Mouse (Mus musculus): Measurements from ENCODE around the gene Trim47. TPM values are rescaled to one million over a fixed set of nuclear protein-coding genes. Genes with fewer than 3 reads are reported as not detected.

The Trim47 gene
- polyA plus RNA-seq, 1 experiment = 101 TPM

- Histone ChIP-seq H3K4me2 (ENCODE audit: low read depth) (no peak overlapping the region), H3K4me3 (no peak overlapping the region), H3K79me2 (ENCODE audit: control insufficient read depth, insufficient read depth) (no peaks in the 10 kb centered on the region), H3K27me3 (ENCODE audit: control insufficient read depth, insufficient read depth, insufficient read length) (no peaks in the 10 kb centered on the region), H3K36me3 (ENCODE audit: control insufficient read depth, insufficient read depth) (peaks cover 10% of the 10 kb centered on the region), H3ac (ENCODE audit: control insufficient read depth, insufficient read length) (no peak overlapping the region)
- no peak for TF ChIP-seq REST (IDR thresholded peaks at IDR 0.05; ENCODE audit: insufficient read depth, insufficient read length)
- TF ChIP-seq POLR2AphosphoS2 (IDR thresholded peaks at IDR 0.05; ENCODE audit: insufficient read length, low read depth) = peak; percentile 64
Measured at GRCm38 (mm10) chr11:116061641-116062415, 65.2 kb downstream of the Trim47 start.

GRCm38 (mm10) chr11:116060596-116060995, 66.4 kb downstream of the Trim47 start:
- TF ChIP-seq POLR2A (IDR thresholded peaks at IDR 0.05; ENCODE audit: insufficient read length, low read depth) (no peak), POLR2AphosphoS2 (IDR thresholded peaks at IDR 0.05; ENCODE audit: insufficient read length, low read depth) (peak; percentile 48), MYOG (IDR thresholded peaks at IDR 0.05; ENCODE audit: control insufficient read depth in 1 of 3, insufficient read depth in 1 of 3, insufficient read length in 2 of 3, low read depth in 2 of 3) (no peak), MYOD1 (IDR thresholded peaks at IDR 0.05; ENCODE audit: control insufficient read depth in 1 of 3, insufficient read length in 2 of 3, low read depth in 2 of 3) (no peak), TCF12 (IDR thresholded peaks at IDR 0.05; ENCODE audit: insufficient read depth, poor library complexity, severe bottlenecking) (no peak)
- Histone ChIP-seq H3K4me2 (ENCODE audit: low read depth) (no peak overlapping the region), H3K79me2 (ENCODE audit: control insufficient read depth, insufficient read depth) (no peaks in the 10 kb centered on the region), H3K36me3 (ENCODE audit: control insufficient read depth, insufficient read depth) (peaks cover 10% of the 10 kb centered on the region), H3K4me3 (no peak overlapping the region), H3ac (ENCODE audit: control insufficient read depth, insufficient read length) (no peak overlapping the region), H3K27me3 (ENCODE audit: control insufficient read depth, insufficient read depth, insufficient read length) (no peaks in the 10 kb centered on the region)

GRCm38 (mm10) chr11:116059691-116060025, 67.4 kb downstream of the Trim47 start:
- H3K79me2 ChIP-seq (ENCODE audit: control insufficient read depth, insufficient read depth) = no peaks in the 10 kb centered on the region
- H3K36me3 ChIP-seq (ENCODE audit: control insufficient read depth, insufficient read depth) = peaks cover 10% of the 10 kb centered on the region
- no peak overlapping the region for H3K4me3 ChIP-seq
- TF ChIP-seq POLR2A (IDR thresholded peaks at IDR 0.05; ENCODE audit: insufficient read length, low read depth) (no peak), TCF3 (IDR thresholded peaks at IDR 0.05; ENCODE audit: insufficient read length, low read depth) (no peak), POLR2AphosphoS2 (IDR thresholded peaks at IDR 0.05; ENCODE audit: insufficient read length, low read depth) (peak; percentile 49)
- no peak overlapping the region for H3ac ChIP-seq (ENCODE audit: control insufficient read depth, insufficient read length)
- H3K27me3 ChIP-seq (ENCODE audit: control insufficient read depth, insufficient read depth, insufficient read length) = no peaks in the 10 kb centered on the region
- H3K4me2 ChIP-seq (ENCODE audit: low read depth) = no peak overlapping the region

GRCm38 (mm10) chr11:116058868-116059690, 67.9 kb downstream of the Trim47 start:
- TF ChIP-seq USF1 (IDR thresholded peaks at IDR 0.05; ENCODE audit: low read depth) (no peak), REST (IDR thresholded peaks at IDR 0.05; ENCODE audit: insufficient read depth, insufficient read length) (no peak), TCF12 (IDR thresholded peaks at IDR 0.05; ENCODE audit: insufficient read depth, poor library complexity, severe bottlenecking) (no peak), MYOD1 (IDR thresholded peaks at IDR 0.05; ENCODE audit: control insufficient read depth in 1 of 3, insufficient read length in 2 of 3, low read depth in 2 of 3) (no peak), SRF (IDR thresholded peaks at IDR 0.05; ENCODE audit: control insufficient read depth, insufficient read length, low read depth) (no peak), MAX (IDR thresholded peaks at IDR 0.05; ENCODE audit: low read depth) (no peak), E2F4 (IDR thresholded peaks at IDR 0.05; ENCODE audit: insufficient read depth) (no peak), MYOG (IDR thresholded peaks at IDR 0.05; ENCODE audit: control insufficient read depth in 1 of 3, insufficient read depth in 1 of 3, insufficient read length in 2 of 3, low read depth in 2 of 3) (no peak), CEBPB (IDR thresholded peaks at IDR 0.05; ENCODE audit: insufficient read depth, poor library complexity, severe bottlenecking) (no peak), POLR2A (IDR thresholded peaks at IDR 0.05; ENCODE audit: insufficient read length, low read depth) (no peak), TCF3 (IDR thresholded peaks at IDR 0.05; ENCODE audit: insufficient read length, low read depth) (no peak), POLR2AphosphoS2 (IDR thresholded peaks at IDR 0.05; ENCODE audit: insufficient read length, low read depth) (no peak)
- H3K4me3 ChIP-seq = no peak overlapping the region
- no peaks in the 10 kb centered on the region for H3K79me2 ChIP-seq (ENCODE audit: control insufficient read depth, insufficient read depth)

GRCm38 (mm10) chr11:116058022-116058614, 68.9 kb downstream of the Trim47 start:
- no peaks in the 10 kb centered on the region for H3K79me2 ChIP-seq (ENCODE audit: control insufficient read depth, insufficient read depth)
- TF ChIP-seq TCF12 (IDR thresholded peaks at IDR 0.05; ENCODE audit: insufficient read depth, poor library complexity, severe bottlenecking) (no peak), POLR2A (IDR thresholded peaks at IDR 0.05; ENCODE audit: insufficient read length, low read depth) (no peak), SRF (IDR thresholded peaks at IDR 0.05; ENCODE audit: control insufficient read depth, insufficient read length, low read depth) (no peak), MYOG (IDR thresholded peaks at IDR 0.05; ENCODE audit: control insufficient read depth in 1 of 3, insufficient read depth in 1 of 3, insufficient read length in 2 of 3, low read depth in 2 of 3) (no peak), POLR2AphosphoS2 (IDR thresholded peaks at IDR 0.05; ENCODE audit: insufficient read length, low read depth) (no peak), MAX (IDR thresholded peaks at IDR 0.05; ENCODE audit: low read depth) (no peak)

More at GRCm38 (mm10) chr11:116058868-116059690, 67.9 kb downstream of the Trim47 start:
- H3K4me2 ChIP-seq (ENCODE audit: low read depth) = no peak overlapping the region
- H3K27me3 ChIP-seq (ENCODE audit: control insufficient read depth, insufficient read depth, insufficient read length) = no peaks in the 10 kb centered on the region
- peaks cover 11% of the 10 kb centered on the region for H3K36me3 ChIP-seq (ENCODE audit: control insufficient read depth, insufficient read depth)
- H3ac ChIP-seq (ENCODE audit: control insufficient read depth, insufficient read length) = no peak overlapping the region

More at GRCm38 (mm10) chr11:116058022-116058614, 68.9 kb downstream of the Trim47 start:
- Histone ChIP-seq H3K4me3 (no peak overlapping the region), H3K36me3 (ENCODE audit: control insufficient read depth, insufficient read depth) (peaks cover 20% of the 10 kb centered on the region), H3K4me2 (ENCODE audit: low read depth) (no peak overlapping the region), H3K27me3 (ENCODE audit: control insufficient read depth, insufficient read depth, insufficient read length) (no peaks in the 10 kb centered on the region), H3ac (ENCODE audit: control insufficient read depth, insufficient read length) (no peak overlapping the region)
